Mouse (Mus musculus): ENCODE results near the gene Lrp6. TPM values are rescaled to one million over a fixed set of nuclear protein-coding genes. Genes with fewer than 3 reads are reported as not detected.

Lrp6 gene
- polyA plus RNA-seq, 1 experiment from 2014 or later, result 22.4 TPM

DNA sequence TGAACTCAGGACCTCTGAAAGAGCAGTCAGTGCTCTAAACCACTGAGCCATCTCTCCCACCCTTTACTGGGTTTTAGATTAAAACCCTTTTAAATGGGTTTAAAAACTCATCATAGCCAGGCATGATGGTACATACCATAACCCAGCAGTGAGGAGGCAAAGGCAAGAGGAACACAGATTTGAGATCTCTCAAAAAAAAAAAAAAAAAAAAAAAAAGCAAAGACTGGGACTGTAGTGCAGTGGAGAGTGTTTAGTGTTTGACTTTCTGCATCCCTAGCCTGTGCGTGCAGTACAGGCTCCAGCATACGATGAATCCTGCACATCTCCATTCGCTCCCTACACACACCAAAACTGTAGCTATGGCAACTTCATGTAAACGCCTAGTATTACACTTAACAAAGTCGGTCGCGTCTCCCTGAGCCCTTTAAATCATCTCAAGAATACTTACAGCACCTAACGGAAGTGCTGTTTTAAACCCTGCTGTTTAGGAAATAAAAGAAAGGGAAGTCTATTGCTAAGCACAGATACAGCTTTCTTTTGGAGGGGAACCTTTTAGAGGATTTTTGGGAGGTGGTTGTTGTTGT lies 8.1 kb downstream of the Lrp6 start:
- H3K36me3 ChIP-seq (ENCODE audit: control insufficient read depth, insufficient read depth, low read length), result no peaks in the 10 kb centered on the region
- no peak overlapping the region for H3K9ac ChIP-seq (ENCODE audit: low read length)
- H3K4me3 ChIP-seq (ENCODE audit: low read length), result no peak overlapping the region
- no peaks in the 10 kb centered on the region for H3K9me3 ChIP-seq (ENCODE audit: control insufficient read depth, low read length)
- 31% methylated on average over 8 of the region's 8 CpGs for WGBS
- no peak overlapping the region for H3K4me2 ChIP-seq (ENCODE audit: low read depth, low read length)
- no peaks in the 10 kb centered on the region for H3K27me3 ChIP-seq (ENCODE audit: control insufficient read depth, insufficient read depth, low read depth, low read length)
- H3K27ac ChIP-seq (ENCODE audit: low read length), result no peak overlapping the region
- peaks cover 34% of the 10 kb centered on the region for H3K4me1 ChIP-seq (replicated peaks; ENCODE audit: control insufficient read depth, insufficient read depth, low read length)
- ATAC-seq (ENCODE audit: low read depth), result no peak

DNA sequence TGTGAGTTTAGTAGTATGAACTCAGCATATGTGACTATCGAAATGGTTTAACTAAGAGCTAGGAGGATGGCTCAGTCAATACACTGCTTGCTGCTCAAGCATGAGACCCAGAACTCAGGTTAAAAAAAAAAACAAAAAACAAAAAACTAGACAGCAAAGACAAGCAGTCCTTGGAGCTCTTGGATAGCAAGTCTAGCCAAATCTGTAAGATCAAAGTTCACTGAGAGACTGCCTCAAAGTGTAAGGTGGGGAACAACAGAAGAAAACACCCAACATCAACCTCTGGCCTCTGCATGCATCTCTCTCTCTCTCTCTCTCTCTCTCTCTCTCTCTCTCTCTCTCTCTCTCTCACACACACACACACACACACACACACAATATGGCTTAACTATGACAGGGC lies 9.7 kb downstream of the Lrp6 start:
- no peak for ATAC-seq (ENCODE audit: low read depth)

DNA sequence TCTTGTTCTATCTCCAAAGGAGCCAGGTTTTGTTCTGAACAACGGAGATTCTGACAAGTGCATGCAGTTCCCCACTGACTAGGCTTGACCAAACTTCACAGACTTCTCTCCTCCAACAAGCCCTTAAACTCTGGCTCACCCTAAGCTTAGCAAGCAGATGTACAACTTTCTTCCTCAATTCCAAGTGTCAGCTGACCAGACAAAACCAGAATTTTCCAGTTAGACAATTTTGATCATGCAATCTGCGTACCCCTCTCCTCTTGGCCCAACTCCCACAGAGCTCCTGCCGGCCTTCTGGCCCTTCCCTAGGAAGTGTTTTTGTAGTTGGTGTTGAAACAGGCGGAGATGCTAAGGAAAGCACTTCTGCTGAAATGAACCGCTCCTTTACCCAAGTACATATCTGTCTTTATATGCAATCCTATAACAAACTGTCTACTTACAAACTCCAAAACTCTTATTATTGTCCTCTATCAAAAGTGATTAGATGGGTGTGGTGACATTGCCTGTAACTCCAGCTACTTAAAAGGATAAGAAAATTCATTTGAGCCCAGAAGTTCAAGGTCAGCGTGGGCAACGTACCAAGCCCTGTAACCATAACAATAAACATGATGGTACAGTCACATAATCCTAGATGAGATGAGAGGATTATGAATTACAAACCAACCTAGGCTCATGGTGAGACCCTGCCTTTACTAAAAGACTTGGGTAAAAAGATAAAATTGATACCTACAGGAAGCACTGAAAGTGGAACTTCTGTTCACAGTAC lies 10.4 kb downstream of the Lrp6 start:
- peak; percentile 26; the same call in 1 of the 2 replicates for ATAC-seq (ENCODE audit: low read depth)
- Histone ChIP-seq H3K36me3 (ENCODE audit: control insufficient read depth, insufficient read depth, low read length) (no peaks in the 10 kb centered on the region), H3K4me3 (ENCODE audit: low read length) (no peak overlapping the region), H3K27ac (ENCODE audit: low read length) (no peak overlapping the region), H3K27me3 (ENCODE audit: control insufficient read depth, insufficient read depth, low read depth, low read length) (no peaks in the 10 kb centered on the region), H3K9me3 (ENCODE audit: control insufficient read depth, low read length) (no peaks in the 10 kb centered on the region), H3K9ac (ENCODE audit: low read length) (no peak overlapping the region), H3K4me2 (ENCODE audit: low read depth, low read length) (no peak overlapping the region), H3K4me1 (replicated peaks; ENCODE audit: control insufficient read depth, insufficient read depth, low read length) (peaks cover 31% of the 10 kb centered on the region)
- 47% methylated on average over 7 of the region's 7 CpGs for WGBS

More for the DNA sequence above, 9.7 kb downstream of the Lrp6 start:
- H3K4me1 ChIP-seq (replicated peaks; ENCODE audit: control insufficient read depth, insufficient read depth, low read length), result peaks cover 31% of the 10 kb centered on the region
- WGBS, result 82% methylated on average over 1 of the region's 1 CpGs
- no peak overlapping the region for H3K27ac ChIP-seq (ENCODE audit: low read length)
- no peaks in the 10 kb centered on the region for H3K9me3 ChIP-seq (ENCODE audit: control insufficient read depth, low read length)
- no peak overlapping the region for H3K4me2 ChIP-seq (ENCODE audit: low read depth, low read length)
- H3K36me3 ChIP-seq (ENCODE audit: control insufficient read depth, insufficient read depth, low read length), result no peaks in the 10 kb centered on the region
- H3K27me3 ChIP-seq (ENCODE audit: control insufficient read depth, insufficient read depth, low read depth, low read length), result no peaks in the 10 kb centered on the region
- H3K9ac ChIP-seq (ENCODE audit: low read length), result no peak overlapping the region
- no peak overlapping the region for H3K4me3 ChIP-seq (ENCODE audit: low read length)

DNA sequence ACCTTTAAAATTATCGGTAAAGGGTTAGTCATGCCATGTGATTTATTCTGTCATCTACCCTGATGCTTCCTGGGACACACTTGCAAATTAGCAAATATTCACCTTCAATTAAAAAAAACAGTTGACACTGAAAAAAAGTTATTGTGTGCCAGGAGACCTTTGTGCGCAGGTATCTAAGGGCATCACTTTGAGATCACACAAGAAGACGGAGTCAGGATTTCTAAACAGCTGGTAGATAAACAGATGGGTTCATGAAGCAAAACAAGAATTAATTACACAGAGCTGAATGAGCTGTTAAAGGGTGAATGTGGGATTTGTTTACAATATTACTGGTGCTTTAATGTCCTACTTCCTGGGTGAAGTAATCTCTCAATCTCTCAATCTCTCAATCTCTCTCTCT lies 11.6 kb downstream of the Lrp6 start:
- no peak overlapping the region for H3K4me3 ChIP-seq (ENCODE audit: low read length)
- WGBS, result 70% methylated on average over 3 of the region's 3 CpGs
- H3K27ac ChIP-seq (ENCODE audit: low read length), result no peak overlapping the region
- no peak overlapping the region for H3K4me2 ChIP-seq (ENCODE audit: low read depth, low read length)
- ATAC-seq (ENCODE audit: low read depth), result no peak
- no peaks in the 10 kb centered on the region for H3K27me3 ChIP-seq (ENCODE audit: control insufficient read depth, insufficient read depth, low read depth, low read length)
- H3K36me3 ChIP-seq (ENCODE audit: control insufficient read depth, insufficient read depth, low read length), result no peaks in the 10 kb centered on the region
- H3K9ac ChIP-seq (ENCODE audit: low read length), result no peak overlapping the region
- peaks cover 35% of the 10 kb centered on the region for H3K4me1 ChIP-seq (replicated peaks; ENCODE audit: control insufficient read depth, insufficient read depth, low read length)
- H3K9me3 ChIP-seq (ENCODE audit: control insufficient read depth, low read length), result no peaks in the 10 kb centered on the region

DNA sequence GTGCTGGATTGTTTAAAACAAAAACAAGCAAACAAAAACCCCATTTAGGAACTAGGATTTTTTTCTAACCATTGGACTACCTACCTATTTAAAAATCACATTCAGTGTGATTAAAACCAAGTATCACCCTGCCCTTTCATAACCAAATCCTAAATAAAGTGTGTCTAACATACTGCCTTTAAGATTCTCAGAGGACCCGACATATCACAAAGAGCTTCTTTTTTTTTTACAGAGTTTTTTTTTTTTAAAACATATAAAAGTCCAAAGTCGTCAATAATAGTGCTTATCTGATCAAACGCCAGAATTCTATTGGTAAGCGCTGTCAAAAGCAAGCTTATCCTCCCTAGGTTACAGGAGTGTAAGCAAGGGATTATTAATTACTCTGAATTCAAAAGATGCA lies 12.5 kb downstream of the Lrp6 start:
- no peak overlapping the region for H3K4me3 ChIP-seq (ENCODE audit: low read length)
- WGBS, result 53% methylated on average over 4 of the region's 4 CpGs
- peaks cover 30% of the 10 kb centered on the region for H3K4me1 ChIP-seq (replicated peaks; ENCODE audit: control insufficient read depth, insufficient read depth, low read length)
- no peaks in the 10 kb centered on the region for H3K27me3 ChIP-seq (ENCODE audit: control insufficient read depth, insufficient read depth, low read depth, low read length)
- no peak overlapping the region for H3K4me2 ChIP-seq (ENCODE audit: low read depth, low read length)
- no peak overlapping the region for H3K27ac ChIP-seq (ENCODE audit: low read length)
- H3K9me3 ChIP-seq (ENCODE audit: control insufficient read depth, low read length), result no peaks in the 10 kb centered on the region
- no peaks in the 10 kb centered on the region for H3K36me3 ChIP-seq (ENCODE audit: control insufficient read depth, insufficient read depth, low read length)
- H3K9ac ChIP-seq (ENCODE audit: low read length), result no peak overlapping the region
- ATAC-seq (ENCODE audit: low read depth), result no peak

DNA sequence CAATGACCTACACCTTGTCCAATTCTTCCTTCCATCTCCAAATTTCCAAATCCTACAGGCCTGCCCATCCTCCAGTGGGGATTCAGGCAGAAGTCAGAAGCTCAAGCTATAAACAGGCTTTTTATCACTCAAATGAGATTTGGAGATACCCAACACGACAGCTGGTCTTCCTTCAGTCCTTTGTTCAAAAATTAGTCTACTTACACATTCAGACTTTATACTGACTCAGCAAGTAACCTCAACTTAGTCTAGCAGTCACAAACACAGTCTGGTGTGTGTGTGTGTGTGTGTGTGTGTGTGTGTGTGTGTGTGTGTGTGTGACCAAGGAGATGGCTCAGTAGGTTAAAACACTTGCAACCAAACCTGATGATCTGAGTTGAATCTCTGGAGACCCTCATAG lies 15.8 kb downstream of the Lrp6 start:
- Histone ChIP-seq H3K27me3 (ENCODE audit: control insufficient read depth, insufficient read depth, low read depth, low read length) (no peaks in the 10 kb centered on the region), H3K4me3 (ENCODE audit: low read length) (no peak overlapping the region), H3K9ac (ENCODE audit: low read length) (no peak overlapping the region), H3K4me2 (ENCODE audit: low read depth, low read length) (no peak overlapping the region), H3K36me3 (ENCODE audit: control insufficient read depth, insufficient read depth, low read length) (no peaks in the 10 kb centered on the region), H3K4me1 (replicated peaks; ENCODE audit: control insufficient read depth, insufficient read depth, low read length) (peaks cover 14% of the 10 kb centered on the region), H3K27ac (ENCODE audit: low read length) (no peak overlapping the region), H3K9me3 (ENCODE audit: control insufficient read depth, low read length) (no peaks in the 10 kb centered on the region)
- ATAC-seq (ENCODE audit: low read depth), result no peak
- 34% methylated on average over 1 of the region's 1 CpGs for WGBS

DNA sequence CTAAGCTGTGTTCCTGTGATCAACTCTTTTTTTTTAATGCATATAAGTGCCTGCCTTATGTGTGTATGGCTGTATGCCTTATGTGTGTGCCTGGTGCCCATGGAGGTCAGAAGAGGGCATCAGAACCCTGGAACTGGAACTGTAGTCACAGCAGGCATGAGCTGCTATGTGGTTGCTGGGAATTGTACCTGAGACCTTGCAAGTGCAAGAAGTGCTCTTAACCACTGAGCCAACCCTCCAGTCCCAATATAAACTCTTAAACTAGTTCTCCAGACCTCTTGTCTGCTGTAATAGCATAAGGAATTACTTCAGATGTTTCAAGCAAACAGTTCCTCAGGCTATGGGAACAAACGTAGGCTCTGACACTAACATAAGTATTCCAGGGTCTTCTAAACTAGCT lies 16.4 kb downstream of the Lrp6 start:
- no peaks in the 10 kb centered on the region for H3K36me3 ChIP-seq (ENCODE audit: control insufficient read depth, insufficient read depth, low read length)
- H3K27ac ChIP-seq (ENCODE audit: low read length), result no peak overlapping the region
- H3K9ac ChIP-seq (ENCODE audit: low read length), result no peak overlapping the region
- H3K9me3 ChIP-seq (ENCODE audit: control insufficient read depth, low read length), result no peaks in the 10 kb centered on the region
- H3K27me3 ChIP-seq (ENCODE audit: control insufficient read depth, insufficient read depth, low read depth, low read length), result no peaks in the 10 kb centered on the region
- H3K4me2 ChIP-seq (ENCODE audit: low read depth, low read length), result no peak overlapping the region
- WGBS, result 65% methylated on average over 1 of the region's 1 CpGs
- peaks cover 10% of the 10 kb centered on the region; the same call in 1 of the 2 replicates for H3K4me1 ChIP-seq (replicated peaks; ENCODE audit: control insufficient read depth, insufficient read depth, low read length)
- no peak overlapping the region for H3K4me3 ChIP-seq (ENCODE audit: low read length)
- peak; percentile 60; the same call in 1 of the 2 replicates for ATAC-seq (ENCODE audit: low read depth)

DNA sequence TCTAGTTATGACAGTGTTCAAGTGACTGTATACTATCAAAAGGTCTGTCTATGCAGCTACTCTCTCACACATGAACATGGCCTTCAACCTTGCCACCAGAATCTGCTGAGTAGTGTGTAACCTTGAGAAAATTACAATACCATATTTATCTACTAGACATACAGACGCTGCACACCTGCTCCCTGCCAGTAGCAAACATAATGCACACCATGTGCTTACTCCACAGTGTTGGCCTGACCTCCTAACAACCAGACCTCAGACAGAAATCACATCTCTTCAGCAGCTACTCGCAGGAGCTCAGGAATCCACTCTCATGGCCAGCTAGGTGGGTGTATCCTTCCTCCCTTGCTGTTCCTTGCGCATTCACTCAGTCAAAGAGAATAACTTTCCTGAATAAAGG lies 21.9 kb downstream of the Lrp6 start:
- 68% methylated on average over 3 of the region's 3 CpGs for WGBS
- ATAC-seq (ENCODE audit: low read depth), result no peak
- H3K9me3 ChIP-seq (ENCODE audit: control insufficient read depth, low read length), result no peaks in the 10 kb centered on the region
- peaks cover 6% of the 10 kb centered on the region; the same call in 1 of the 2 replicates for H3K4me1 ChIP-seq (replicated peaks; ENCODE audit: control insufficient read depth, insufficient read depth, low read length)
- no peak overlapping the region for H3K27ac ChIP-seq (ENCODE audit: low read length)
- H3K4me2 ChIP-seq (ENCODE audit: low read depth, low read length), result no peak overlapping the region
- H3K27me3 ChIP-seq (ENCODE audit: control insufficient read depth, insufficient read depth, low read depth, low read length), result no peaks in the 10 kb centered on the region
- H3K36me3 ChIP-seq (ENCODE audit: control insufficient read depth, insufficient read depth, low read length), result no peaks in the 10 kb centered on the region; the same call in none of the 2 replicates
- no peak overlapping the region for H3K4me3 ChIP-seq (ENCODE audit: low read length)
- no peak overlapping the region for H3K9ac ChIP-seq (ENCODE audit: low read length)

DNA sequence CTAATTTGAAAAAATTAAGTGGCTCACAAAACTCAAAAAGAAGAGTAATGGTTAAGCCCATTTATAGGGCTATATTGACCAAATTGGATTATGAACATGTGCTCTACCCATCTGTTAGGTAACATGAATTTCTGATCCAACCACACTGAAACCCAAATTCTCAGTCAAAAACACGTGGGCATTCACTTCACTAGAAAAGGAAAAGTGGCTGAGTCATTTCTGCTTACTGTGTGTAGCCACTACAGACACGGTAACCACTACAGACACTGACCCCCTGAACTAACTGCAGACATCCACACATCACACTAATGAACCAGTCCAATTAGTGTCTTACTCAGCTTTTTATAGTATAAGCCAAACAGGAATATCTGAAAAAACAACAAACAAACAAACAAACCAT lies 22.7 kb downstream of the Lrp6 start:
- 57% methylated on average over 2 of the region's 2 CpGs for whole genome bisulfite sequencing
- no peaks in the 10 kb centered on the region for H3K9me3 ChIP-seq (ENCODE audit: control insufficient read depth, low read length)
- peaks cover 8% of the 10 kb centered on the region for H3K4me1 ChIP-seq (replicated peaks; ENCODE audit: control insufficient read depth, insufficient read depth, low read length)
- no peaks in the 10 kb centered on the region; the same call in none of the 2 replicates for H3K36me3 ChIP-seq (ENCODE audit: control insufficient read depth, insufficient read depth, low read length)
- no peak overlapping the region for H3K4me3 ChIP-seq (ENCODE audit: low read length)
- H3K27me3 ChIP-seq (ENCODE audit: control insufficient read depth, insufficient read depth, low read depth, low read length), result no peaks in the 10 kb centered on the region
- H3K27ac ChIP-seq (ENCODE audit: low read length), result no peak overlapping the region
- H3K9ac ChIP-seq (ENCODE audit: low read length), result no peak overlapping the region
- H3K4me2 ChIP-seq (ENCODE audit: low read depth, low read length), result no peak overlapping the region
- ATAC-seq (ENCODE audit: low read depth), result no peak
